Mouse (Mus musculus) embryonic facial prominence, embryonic 11.5 days (tissue): Measurements from ENCODE around the gene Nup210. TPM values are rescaled to one million over a fixed set of nuclear protein-coding genes. Genes with fewer than 3 reads are reported as not detected.

Source experiments
- ATAC-seq: fragments of 200-750 bp; cut with Nextera tagmentation; replicated peaks from 2 replicates; pipeline ENCODE4 v1.8.0; 2017; ENCODE audit warnings: low read depth; ENCODE audit not compliant: insufficient number of reproducible peaks, low FRiP score, low TSS enrichment
- DNase-seq: peaks from one replicate; pipeline ENCODE4 v3.0.0-alpha.2; 2015; ENCODE audit warnings: low spot score
- H3K27ac ChIP-seq: fragments of 300-500 bp; sonication (generic); replicated peaks from 2 replicates; pipeline ENCODE4 v1.5.1; 2014; ENCODE audit warnings: mild to moderate bottlenecking, low read depth, low read length, control low read depth
- H3K27me3 ChIP-seq: fragments of 300-500 bp; sonication (generic); 2 replicates; pipeline ENCODE4 v1.6.1; 2014; ENCODE audit warnings: mild to moderate bottlenecking, low read length, moderate library complexity, mixed read lengths; ENCODE audit not compliant: control insufficient read depth, insufficient read depth
- H3K36me3 ChIP-seq: fragments of 300-500 bp; sonication (generic); replicated peaks from 2 replicates; pipeline ENCODE4 v1.6.1; 2014; ENCODE audit warnings: low read depth, mild to moderate bottlenecking, low read length, moderate library complexity, mixed read lengths; ENCODE audit not compliant: control insufficient read depth, insufficient read depth
- H3K4me1 ChIP-seq: fragments of 300-500 bp; sonication (generic); 2 replicates; pipeline ENCODE4 v1.6.1; 2014; ENCODE audit warnings: low read length, mixed read lengths; ENCODE audit not compliant: control insufficient read depth, insufficient read depth
- H3K4me2 ChIP-seq: fragments of 300-500 bp; sonication (generic); 2 replicates; pipeline ENCODE4 v1.6.1; 2014; ENCODE audit warnings: low read depth, mild to moderate bottlenecking, control low read depth, low read length, moderate library complexity
- H3K4me3 ChIP-seq: fragments of 300-500 bp; sonication (generic); 2 replicates; pipeline ENCODE4 v1.5.1; 2014; ENCODE audit warnings: low read depth, low read length, control low read depth
- H3K9ac ChIP-seq: fragments of 300-500 bp; sonication (generic); replicated peaks from 2 replicates; pipeline ENCODE4 v1.6.1; 2014; ENCODE audit warnings: mild to moderate bottlenecking, control low read depth, low read length
- H3K9me3 ChIP-seq: fragments of 300-500 bp; sonication (generic); replicated peaks from 2 replicates; pipeline ENCODE4 v1.6.1; 2016; ENCODE audit warnings: mild to moderate bottlenecking, low read length, inconsistent platforms, mixed read lengths; ENCODE audit not compliant: control insufficient read depth
- WGBS: fragments of 180-500 bp; shearing (Covaris S2); extraction: QIAGEN DNeasy Blood & Tissue Kit; methylation state at CpG from one replicate; pipeline ENCODE4 v1.1.7; 2014; 5-methylcytosine and 5-hydroxymethylcytosine counted together
- polyA plus RNA-seq: library from polyadenylated mRNA; unstranded; fragments of >200 nt; fragmentation: Nextera tagmentation; extraction: Ambion mirVana; gene quantifications from 2 replicates; pipeline ENCODE4 v1.2.1, GENCODE M21; 2014

Nup210 gene
- polyA plus RNA-seq, 1 experiment from 2014 or later: 8.9 TPM

DNA sequence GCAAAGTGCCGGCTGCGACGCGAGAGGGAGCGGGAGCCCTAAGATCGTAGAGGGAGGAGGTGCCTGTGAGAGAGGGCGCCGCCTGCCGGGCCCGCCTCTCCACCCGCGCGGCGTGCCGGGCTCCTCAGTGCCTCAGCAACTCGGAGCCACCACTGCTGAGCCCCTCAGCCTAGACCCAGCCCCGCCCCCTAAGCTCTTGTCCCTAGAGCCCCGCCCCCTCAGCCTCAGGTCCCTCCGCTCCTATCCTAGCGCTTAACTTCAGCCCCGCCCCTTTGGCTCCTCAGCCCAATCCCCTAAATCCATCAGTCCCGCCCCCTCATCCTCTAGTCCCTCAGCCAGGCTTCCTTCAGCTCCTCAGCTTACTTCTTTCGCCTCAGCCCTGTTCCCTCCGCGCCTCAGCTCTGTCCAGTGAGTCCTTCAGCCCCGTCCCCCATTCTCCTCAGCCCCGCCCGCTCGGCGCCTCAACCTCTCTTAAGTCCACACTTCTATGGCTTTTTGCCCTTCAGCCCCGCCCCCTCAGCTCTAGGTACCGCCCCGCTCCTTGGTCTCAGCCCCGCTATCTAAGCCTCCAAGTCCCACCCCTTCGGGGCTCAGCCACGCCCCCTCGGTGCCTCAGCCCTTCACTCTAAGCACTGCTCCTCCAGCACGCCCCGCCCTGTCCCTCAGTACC lies 127.8 kb downstream of the Nup210 start, which contains the start of gene Iqsec1:
Iqsec1 (minus strand) TSS at position 38 of the 670 bp plus-strand sequence.
- DNase-seq: peak; percentile 100
- ATAC-seq: peak; percentile 93
- H3K27ac ChIP-seq: no peak within 1 kb of the TSS

DNA sequence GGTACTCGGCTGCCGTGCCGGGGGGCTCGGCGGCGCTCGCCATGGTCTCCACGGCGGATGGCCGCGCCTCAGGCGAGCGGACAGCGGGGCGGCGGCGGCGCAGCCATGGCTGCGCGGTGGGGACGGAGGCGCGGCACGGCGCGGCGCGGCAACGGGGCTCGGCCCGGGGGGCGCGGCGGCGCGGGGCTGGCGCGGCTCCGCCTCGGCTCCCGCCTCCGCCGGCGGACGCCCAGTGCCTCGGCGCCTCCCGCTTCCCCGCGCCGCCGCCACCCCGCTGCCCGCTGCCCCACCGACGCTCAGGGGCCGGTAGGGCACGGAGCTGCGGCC lies 128.4 kb downstream of the Nup210 start:
- DNase-seq: peak; percentile 42
- H3K4me2 ChIP-seq: peak overlapping the region; percentile 100
- no peak overlapping the region for H3K27ac ChIP-seq
- no peaks in the 10 kb centered on the region for H3K36me3 ChIP-seq
- H3K9ac ChIP-seq: peak overlapping the region; percentile 62
- peaks cover 3% of the 10 kb centered on the region; the same call in 1 of the 2 replicates for H3K27me3 ChIP-seq
- peak overlapping the region; percentile 71 for H3K4me3 ChIP-seq
- no peak for ATAC-seq
- peaks cover 3% of the 10 kb centered on the region; the same call in 1 of the 2 replicates for H3K4me1 ChIP-seq
- H3K9me3 ChIP-seq: no peaks in the 10 kb centered on the region
- WGBS: under 1% methylated on average over 55 of the region's 59 CpGs

More for the DNA sequence above, 127.8 kb downstream of the Nup210 start, which contains the start of gene Iqsec1:
- no peaks in the 10 kb centered on the region for H3K36me3 ChIP-seq
- peaks cover 3% of the 10 kb centered on the region; the same call in 1 of the 2 replicates for H3K4me1 ChIP-seq
- H3K9ac ChIP-seq: peak within 1 kb of the TSS; percentile 62
- H3K4me3 ChIP-seq: peak within 1 kb of the TSS; percentile 71
- peaks cover 3% of the 10 kb centered on the region; the same call in 1 of the 2 replicates for H3K27me3 ChIP-seq
- WGBS: under 1% methylated on average over 31 of the region's 39 CpGs
- H3K9me3 ChIP-seq: no peaks in the 10 kb centered on the region
- peak within 1 kb of the TSS; percentile 100 for H3K4me2 ChIP-seq

GRCm38 (mm10) chr6:90987561-90988298 lies 128.9 kb downstream of the Nup210 start:
- Histone ChIP-seq H3K4me3 (peak overlapping the region; percentile 71), H3K36me3 (no peaks in the 10 kb centered on the region), H3K9ac (peak overlapping the region; percentile 62), H3K4me2 (peak overlapping the region; percentile 100), H3K9me3 (no peaks in the 10 kb centered on the region), H3K27me3 (peaks cover 3% of the 10 kb centered on the region; the same call in 1 of the 2 replicates), H3K4me1 (peaks cover 3% of the 10 kb centered on the region; the same call in 1 of the 2 replicates), H3K27ac (no peak overlapping the region)
- DNase-seq (peak; percentile 21), ATAC-seq (no peak)
- WGBS: under 1% methylated on average over 57 of the region's 76 CpGs

DNA sequence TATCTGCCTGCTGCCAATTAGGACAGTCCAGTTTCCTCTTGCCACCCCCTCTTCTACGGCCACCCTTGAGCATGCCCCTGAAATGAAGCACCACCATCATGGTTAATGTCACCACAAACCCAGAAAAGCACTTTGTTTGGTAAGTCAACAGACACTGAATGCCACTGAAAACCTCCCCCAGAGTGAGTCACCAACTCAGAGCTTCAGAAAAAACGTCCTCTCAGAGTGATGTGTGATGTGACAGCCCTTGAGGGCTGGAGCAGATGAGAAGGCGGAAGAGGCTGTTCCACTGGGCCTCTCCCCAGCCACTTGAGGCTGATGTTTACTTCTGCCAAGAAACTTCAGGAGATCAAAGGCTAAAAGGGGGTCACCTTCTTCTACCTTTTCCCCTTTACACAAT lies 132.5 kb downstream of the Nup210 start:
- no peak overlapping the region for H3K4me2 ChIP-seq
- WGBS: 55% methylated on average over 3 of the region's 3 CpGs
- H3K27me3 ChIP-seq: peaks cover 3% of the 10 kb centered on the region; the same call in 1 of the 2 replicates
- no peaks in the 10 kb centered on the region for H3K9me3 ChIP-seq
- DNase-seq: no peak
- H3K4me1 ChIP-seq: peaks cover 3% of the 10 kb centered on the region; the same call in 1 of the 2 replicates
- no peak overlapping the region for H3K9ac ChIP-seq
- ATAC-seq: no peak
- no peak overlapping the region for H3K4me3 ChIP-seq
- no peak overlapping the region for H3K27ac ChIP-seq
- no peaks in the 10 kb centered on the region for H3K36me3 ChIP-seq

GRCm38 (mm10) chr6:90974279-90974678 lies 142.3 kb downstream of the Nup210 start:
- H3K4me3 ChIP-seq: no peak overlapping the region
- no peaks in the 10 kb centered on the region for H3K27me3 ChIP-seq
- H3K4me1 ChIP-seq: no peaks in the 10 kb centered on the region
- no peaks in the 10 kb centered on the region for H3K9me3 ChIP-seq
- 89% methylated on average over 2 of the region's 2 CpGs for WGBS
- no peaks in the 10 kb centered on the region for H3K36me3 ChIP-seq
- no peak for ATAC-seq
- DNase-seq: no peak
- no peak overlapping the region for H3K27ac ChIP-seq
- H3K9ac ChIP-seq: no peak overlapping the region
- no peak overlapping the region for H3K4me2 ChIP-seq

GRCm38 (mm10) chr6:90969341-90969871 lies 147.2 kb downstream of the Nup210 start:
- Histone ChIP-seq H3K4me1 (no peaks in the 10 kb centered on the region), H3K9me3 (no peaks in the 10 kb centered on the region), H3K4me2 (no peak overlapping the region), H3K36me3 (no peaks in the 10 kb centered on the region), H3K4me3 (no peak overlapping the region), H3K27ac (no peak overlapping the region), H3K27me3 (no peaks in the 10 kb centered on the region), H3K9ac (no peak overlapping the region)
- DNase-seq (no peak), ATAC-seq (no peak)
- WGBS: 67% methylated on average over 2 of the region's 2 CpGs
